8 mouse cellular contexts compared by ENCODE assay signal in genomic region chr7:72238575-72238974, GRCm38 (mm10).
DNase-seq lines count a peak whose midpoint lies in the region; ATAC-seq and TF ChIP-seq lines count a peak whose summit lies in the region.

No protein-coding gene starts in this region.

- no peaks in the 10 kb centered on the region for H3K9me3 ChIP-seq in heart, postnatal 0 days (replicated peaks; ENCODE audit: control insufficient read depth, low read length)

- H3K9ac ChIP-seq in heart, postnatal 0 days (replicated peaks; ENCODE audit: low read depth, low read length) = no peak overlapping the region

- TF ChIP-seq EP300 in heart, postnatal 0 days (IDR thresholded peaks at IDR 0.05; ENCODE audit: low read depth) = no peak

- no peaks in the 10 kb centered on the region for H3K36me3 ChIP-seq in heart, postnatal 0 days (replicated peaks; ENCODE audit: control insufficient read depth, insufficient read depth, low read length)

- no peak overlapping the region for H3K27ac ChIP-seq in heart, postnatal 0 days (ENCODE audit: low read depth)

- no peaks in the 10 kb centered on the region for H3K27me3 ChIP-seq in heart, postnatal 0 days (ENCODE audit: control insufficient read depth, insufficient read depth, low read length)

- ATAC-seq in heart, postnatal 0 days (ENCODE audit: insufficient read depth, low read depth) = peak; percentile 41

- H3K4me3 ChIP-seq in heart, postnatal 0 days (ENCODE audit: low read depth, low read length) = no peak overlapping the region
- H3K4me3 ChIP-seq in lung, adult 2 months (replicated peaks; ENCODE audit: extremely low read depth, low read depth, low read length) = no peak overlapping the region

- DNase-seq in CD8-positive naive resting alpha-beta T cell, adult 2 months (ENCODE audit: low read depth in 2 of 2, low spot score in 2 of 2) = peak; percentile 49 to 76
- peak; percentile 31 for DNase-seq in adrenal gland, adult 8-10 months
- DNase-seq in embryo, embryonic 11 days = peak; percentile 81
- peak; percentile 48 for DNase-seq in heart, postnatal 0 days (ENCODE audit: low spot score)
- DNase-seq in kidney, postnatal 4 days = peak; percentile 82 to 84
- DNase-seq in lung, adult 2 months = peak; percentile 50
- DNase-seq in ovary, postnatal 36 days (ENCODE audit: low spot score) = peak; percentile 18
- DNase-seq in thymus, postnatal 25 days = peak; percentile 67

- no peak overlapping the region for H3K4me2 ChIP-seq in heart, postnatal 0 days (ENCODE audit: low read depth, low read length)

- TF ChIP-seq CTCF in heart, postnatal 0 days (IDR thresholded peaks at IDR 0.05; ENCODE audit: low read depth) = peak; percentile 91
- TF ChIP-seq CTCF in lung, adult 2 months (IDR thresholded peaks at IDR 0.05; ENCODE audit: insufficient read depth, low read length) = peak; percentile 50; the same call in 1 of the 2 replicates

- WGBS in heart, postnatal 0 days = 31% methylated on average over 4 of the region's 4 CpGs
- WGBS in lung, adult 2 months = 47% methylated on average over 4 of the region's 4 CpGs

- TF ChIP-seq POLR2A in lung, adult 2 months (IDR thresholded peaks at IDR 0.05; ENCODE audit: borderline replicate concordance, extremely low read depth, low read depth, low read length) = no peak

- no peaks in the 10 kb centered on the region for H3K4me1 ChIP-seq in heart, postnatal 0 days (ENCODE audit: control insufficient read depth, insufficient read depth)
- no peaks in the 10 kb centered on the region for H3K4me1 ChIP-seq in lung, adult 2 months (ENCODE audit: control insufficient read depth, insufficient read depth, low read length)

Comparison
In these comparisons a context has a peak if more than half of its experiments do, and no peak if none do; other contexts are left out.
1. DNase-seq: peak in every context shown above with its lines; median percentile 83 in kidney, postnatal 4 days; 81 in embryo, embryonic 11 days; 67 in thymus, postnatal 25 days; 62 in CD8-positive naive resting alpha-beta T cell, adult 2 months; 50 in lung, adult 2 months; 48 in heart, postnatal 0 days; 31 in adrenal gland, adult 8-10 months; 18 in ovary, postnatal 36 days.